Mouse (Mus musculus): ENCODE results near the gene Orai3.
"Not testable (repeated sequence)": the region's sequence is repeated elsewhere in the genome, so short reads cannot be mapped to it uniquely, and the experiment has no call there.

Orai3 gene

DNA sequence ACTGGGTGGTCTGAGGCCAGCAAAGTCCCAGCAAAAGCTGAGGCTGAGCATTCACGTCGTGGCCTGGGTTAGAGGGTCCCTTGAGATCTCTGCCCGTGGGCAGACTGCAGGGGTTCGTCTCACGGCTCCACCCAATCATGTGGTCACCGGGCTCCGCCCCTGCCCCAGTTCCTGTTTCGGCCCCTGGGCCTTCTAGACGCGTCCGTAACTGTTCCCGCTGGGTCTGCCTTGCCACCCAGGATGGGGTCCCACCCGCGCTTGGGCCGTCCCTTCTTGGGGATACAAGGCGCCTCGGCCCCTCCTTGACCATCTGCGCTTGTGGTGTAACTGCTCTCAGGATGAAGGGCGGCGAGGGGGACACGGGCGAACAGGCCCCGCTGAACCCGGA lies at the start of gene Orai3:
Orai3 (plus strand) TSS at position 165 of the 388 bp plus-strand sequence.
- DNase-seq (ENCODE audit: low spot score) = peak; percentile 78

- no peak for DNase-seq (ENCODE audit: low spot score)
Observed at GRCm38 (mm10) chr7:127725490-127725889, 44.1 kb upstream of the Orai3 start.

DNA sequence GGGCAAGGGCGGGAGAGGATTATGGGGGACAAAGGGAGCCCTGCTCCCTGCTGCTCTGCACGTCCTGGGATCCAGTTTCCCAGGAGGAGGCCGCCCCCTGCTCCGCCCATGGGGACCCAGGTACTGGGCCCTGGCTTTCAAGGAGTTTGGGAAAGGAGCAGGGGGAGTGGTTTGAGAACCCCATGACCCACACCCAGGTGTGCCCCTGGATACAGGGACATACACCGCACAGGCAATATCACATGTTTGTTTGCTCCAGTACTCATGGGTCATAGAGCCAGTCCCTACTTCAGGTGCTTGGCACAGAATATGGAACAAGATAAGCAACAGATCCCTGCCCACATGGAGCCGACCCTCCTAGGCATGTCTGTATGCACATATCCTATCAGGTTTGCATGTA lies 43.7 kb upstream of the Orai3 start:
- DNase-seq (ENCODE audit: low spot score) = no peak

GRCm38 (mm10) chr7:127727898-127728297 lies 41.7 kb upstream of the Orai3 start:
- DNase-seq (ENCODE audit: low spot score) = no peak

GRCm38 (mm10) chr7:127730170-127730569 lies 39.4 kb upstream of the Orai3 start:
- no peak for DNase-seq (ENCODE audit: low spot score)

- DNase-seq (ENCODE audit: low spot score) = not testable (repeated sequence)
Observed at GRCm38 (mm10) chr7:127732066-127732465, 37.5 kb upstream of the Orai3 start, which contains the start of gene Ctf2. Gene Ctf2, minus strand, starts transcription at chr7:127732166.

DNA sequence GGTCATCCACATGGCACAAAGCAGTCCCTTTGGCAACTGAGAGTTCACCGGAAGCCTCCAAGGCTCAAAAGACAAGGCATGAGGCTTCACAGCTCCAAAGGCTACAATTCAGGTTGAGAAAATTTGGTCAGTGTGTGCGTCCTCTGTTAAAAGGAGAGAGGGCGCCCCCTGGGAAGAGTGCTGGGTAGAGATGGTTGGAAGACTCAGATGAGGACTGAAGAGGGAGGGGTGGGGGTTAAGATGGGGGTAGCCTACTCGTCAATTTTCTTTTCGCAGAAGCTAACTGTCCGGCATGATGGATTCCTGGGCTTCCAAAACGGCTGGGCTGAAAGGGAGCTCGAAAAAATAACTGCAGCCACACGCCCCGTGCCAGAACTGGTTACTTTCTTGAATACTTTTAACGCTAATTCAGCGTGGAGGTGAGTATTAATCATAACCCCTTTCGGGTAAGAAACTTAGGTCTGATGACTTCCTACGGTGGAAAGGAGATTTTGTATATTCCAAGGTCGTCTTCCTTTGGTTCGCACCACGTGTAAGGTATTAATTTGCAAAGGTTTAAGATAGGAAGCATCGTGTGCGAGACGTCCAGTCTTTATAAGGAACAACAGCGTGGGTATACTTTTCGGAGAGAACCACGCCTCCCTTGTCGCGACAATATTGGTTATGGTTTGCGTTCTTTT lies 25.1 kb upstream of the Orai3 start, which contains the start of gene Fbxl19:
Fbxl19 (plus strand) TSS at position 178 of the 680 bp plus-strand sequence.
- DNase-seq (ENCODE audit: low spot score) = peak; percentile 75

- peak; percentile 96 for DNase-seq (ENCODE audit: low spot score)
Observed at GRCm38 (mm10) chr7:127745251-127745651, 24.4 kb upstream of the Orai3 start.

- DNase-seq (ENCODE audit: low spot score) = peak; percentile 98
Observed at GRCm38 (mm10) chr7:127745652-127746493, 23.7 kb upstream of the Orai3 start.

DNA sequence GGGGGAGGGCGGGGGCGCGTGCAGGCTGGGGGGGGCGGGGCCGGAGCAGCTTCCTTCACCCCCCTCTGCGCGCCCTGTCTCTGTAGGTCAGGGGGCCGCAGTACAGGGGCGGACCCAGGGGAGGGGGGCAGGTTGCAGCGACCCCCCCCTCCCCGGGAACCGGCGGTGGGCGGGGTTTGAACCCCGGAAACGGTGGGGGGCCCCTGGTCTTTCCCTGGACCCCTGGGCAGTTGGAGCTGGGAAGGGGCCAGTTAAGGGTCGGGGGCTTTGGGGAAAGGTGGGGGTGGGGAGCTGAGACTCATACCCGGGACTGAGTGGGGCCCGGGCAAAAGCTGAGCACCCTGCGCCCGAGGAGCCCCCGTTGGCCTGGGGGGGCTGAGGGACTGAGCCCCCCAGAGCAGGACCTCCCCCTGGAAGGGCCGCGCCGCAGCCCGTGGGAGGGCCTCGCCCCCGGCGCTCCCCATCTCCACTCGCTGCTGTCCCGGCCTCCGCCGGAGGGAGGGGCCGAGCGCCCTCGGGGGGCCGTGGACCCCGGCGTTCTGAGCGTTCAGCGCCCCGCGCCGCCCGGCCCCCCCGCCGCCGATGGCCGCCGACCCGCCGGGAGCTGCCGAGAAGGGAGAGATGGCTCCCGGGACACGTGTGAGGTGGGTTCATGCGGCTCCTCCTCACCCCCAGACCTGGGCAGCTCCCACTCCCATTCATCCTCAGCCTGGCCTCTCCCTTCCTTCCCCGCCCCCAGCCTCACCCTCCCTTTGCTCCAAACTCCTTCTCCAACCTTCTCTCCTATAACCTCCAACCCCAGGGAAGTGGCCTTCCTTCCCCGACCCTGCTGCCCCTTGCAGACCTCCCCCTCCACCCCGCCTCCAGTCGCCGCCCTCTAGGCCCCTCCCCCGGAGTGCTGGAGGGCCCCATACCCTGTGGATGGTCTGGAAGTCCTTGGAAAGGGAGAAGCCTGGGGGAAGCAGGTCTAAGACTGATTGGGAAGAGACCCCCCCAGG lies 22.8 kb upstream of the Orai3 start:
- DNase-seq (ENCODE audit: low spot score) = no peak

DNA sequence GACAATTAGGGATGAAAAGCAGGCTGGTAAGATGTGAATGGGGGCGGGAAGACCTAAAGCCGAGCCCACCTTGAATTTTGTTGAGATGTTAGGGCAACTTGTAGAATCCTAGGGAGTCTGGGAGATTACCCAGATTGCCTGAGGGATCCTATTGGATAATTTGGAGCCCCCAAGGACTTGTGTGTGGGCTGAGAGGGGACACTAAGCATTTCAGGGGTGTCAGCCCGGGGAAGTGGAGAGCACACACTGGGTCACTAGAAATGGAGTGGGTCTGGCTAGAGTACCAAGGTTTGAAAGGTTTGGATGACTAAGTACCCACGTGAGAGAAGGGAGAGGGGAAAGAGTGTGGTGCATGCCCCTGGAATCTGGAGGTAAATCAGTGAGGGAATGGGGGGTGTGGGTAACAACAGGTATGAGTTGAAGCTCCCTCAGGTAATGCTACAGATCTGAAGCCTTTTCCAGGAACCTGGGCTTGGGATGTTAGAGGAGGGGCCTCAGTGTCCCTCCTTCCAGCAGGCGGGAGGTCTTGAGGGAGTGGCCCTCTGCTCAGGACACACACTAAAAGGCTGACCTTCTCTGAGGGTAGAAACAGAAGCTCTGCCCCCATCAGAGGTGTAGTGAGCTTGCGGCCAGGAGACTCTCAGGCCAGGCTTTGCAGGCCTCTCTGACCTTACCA lies 21.9 kb upstream of the Orai3 start:
- no peak for DNase-seq (ENCODE audit: low spot score)

GRCm38 (mm10) chr7:127748235-127748560 lies 21.4 kb upstream of the Orai3 start:
- no peak for DNase-seq (ENCODE audit: low spot score)

- no peak for DNase-seq (ENCODE audit: low spot score)
Observed at GRCm38 (mm10) chr7:127750131-127751127, 19.2 kb upstream of the Orai3 start.

- DNase-seq (ENCODE audit: low spot score) = no peak
Observed at GRCm38 (mm10) chr7:127751619-127752018, 18.0 kb upstream of the Orai3 start.

DNA sequence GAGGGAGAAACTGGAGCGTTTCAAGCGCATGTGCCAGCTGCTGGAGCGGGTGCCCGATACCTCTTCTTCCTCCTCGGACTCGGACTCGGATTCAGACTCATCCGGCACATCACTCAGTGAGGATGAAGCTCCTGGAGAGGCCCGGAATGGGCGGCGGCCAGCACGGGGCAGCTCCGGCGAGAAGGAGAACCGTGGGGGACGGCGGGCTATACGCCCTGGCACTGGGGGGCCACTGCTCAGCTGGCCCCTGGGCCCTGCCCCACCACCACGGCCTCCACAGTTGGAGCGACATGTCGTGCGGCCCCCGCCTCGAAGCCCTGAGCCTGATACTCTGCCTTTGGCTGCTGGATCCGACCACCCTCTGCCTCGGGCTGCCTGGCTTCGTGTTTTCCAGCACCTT lies 17.5 kb upstream of the Orai3 start:
- DNase-seq (ENCODE audit: low spot score) = no peak

DNA sequence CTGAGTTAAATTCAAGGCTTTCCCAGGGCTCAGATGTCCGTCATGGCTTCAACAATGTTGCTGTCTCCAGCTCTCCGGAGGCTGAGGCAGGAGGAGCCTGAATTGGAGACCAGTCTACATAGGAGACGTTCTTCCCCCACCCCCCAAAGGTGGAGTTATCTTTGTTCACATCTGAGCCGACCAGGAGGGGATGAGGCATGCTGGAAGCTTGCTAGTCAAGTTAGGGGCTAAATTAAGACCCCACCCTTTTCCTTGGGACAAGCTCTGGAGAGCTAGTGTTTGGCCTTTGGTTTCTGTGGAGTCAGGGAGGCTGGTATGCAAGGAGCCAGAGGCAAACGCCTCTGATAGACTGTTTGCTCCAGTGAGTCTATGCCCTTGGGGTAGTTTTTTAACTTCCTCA lies 16.5 kb upstream of the Orai3 start:
- DNase-seq (ENCODE audit: low spot score) = no peak

DNA sequence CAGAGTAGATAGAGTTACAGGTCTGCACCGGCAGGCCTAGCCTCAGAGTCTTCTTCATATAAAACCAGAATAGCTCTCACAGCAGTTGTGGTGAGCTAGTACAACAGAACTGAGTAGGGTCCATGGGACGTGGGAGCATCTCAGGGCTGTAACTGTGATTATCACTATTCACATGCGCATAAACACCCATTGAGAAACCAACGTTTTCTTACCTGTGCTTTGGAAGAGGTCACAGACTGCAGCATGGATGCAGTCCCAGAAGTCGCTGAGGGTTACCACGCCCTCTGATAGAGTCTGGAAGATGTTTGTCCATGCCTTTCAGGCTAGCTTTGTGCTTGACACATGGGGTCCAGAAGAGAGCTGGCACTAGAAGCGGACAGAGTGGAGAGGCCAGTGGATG lies 15.9 kb upstream of the Orai3 start:
- no peak for DNase-seq (ENCODE audit: low spot score)

- no peak for DNase-seq (ENCODE audit: low spot score)
Observed at GRCm38 (mm10) chr7:127759716-127760115, 9.9 kb upstream of the Orai3 start.

GRCm38 (mm10) chr7:127760478-127760877 lies 9.1 kb upstream of the Orai3 start:
- no peak for DNase-seq (ENCODE audit: low spot score)

DNA sequence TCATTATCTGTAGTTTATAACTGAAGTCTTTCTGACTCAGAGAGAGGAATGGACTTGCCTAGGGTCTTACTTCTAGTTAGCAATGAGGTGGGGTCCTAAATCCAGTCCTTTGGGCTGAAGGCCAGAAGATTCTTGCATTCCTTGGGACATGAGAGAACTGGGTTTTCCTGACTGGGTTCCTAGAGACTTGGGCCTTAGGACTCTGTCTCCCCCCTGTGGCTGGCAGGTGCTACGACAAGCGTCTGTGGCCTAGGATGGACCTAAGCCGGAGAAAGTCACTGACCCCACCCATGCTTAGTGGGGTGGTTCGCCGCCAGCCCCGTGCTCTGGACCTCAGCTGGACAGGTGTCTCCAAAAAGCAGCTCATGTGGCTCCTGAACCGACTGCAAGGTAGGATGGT lies 8.6 kb upstream of the Orai3 start:
- DNase-seq (ENCODE audit: low spot score) = peak; percentile 66
